Mouse (Mus musculus) ES-E14 (cell line): Measurements from ENCODE around the gene BC049715.

Source experiments
- CHD2 ChIP-seq: IDR thresholded peaks from 2 replicates; pipeline ENCODE4 v1.6.1; 2014; ENCODE audit warnings: mild to moderate bottlenecking, low read depth, low read length, inconsistent platforms
- HCFC1 ChIP-seq: IDR thresholded peaks from 2 replicates; pipeline ENCODE4 v1.6.1; 2012; ENCODE audit warnings: low read length, inconsistent platforms, borderline replicate concordance; ENCODE audit not compliant: insufficient read depth
- MAFK ChIP-seq: IDR thresholded peaks from 2 replicates; pipeline ENCODE4 v1.6.1; 2014; ENCODE audit warnings: mild to moderate bottlenecking, low read depth, low read length, inconsistent platforms; ENCODE audit not compliant: insufficient read depth
- ZC3H11A ChIP-seq: IDR thresholded peaks from 2 replicates; pipeline ENCODE4 v1.6.1; 2012; ENCODE audit warnings: low read depth, mild to moderate bottlenecking, inconsistent platforms, low read length, borderline replicate concordance

- TF ChIP-seq HCFC1 (no peak), MAFK (no peak), CHD2 (no peak), ZC3H11A (no peak)
Measured at GRCm38 (mm10) chr6:136852348-136852747, 24.9 kb downstream of the BC049715 start.
